Mouse (Mus musculus): ENCODE measurements around the gene Ncoa6. TPM values are rescaled to one million over a fixed set of nuclear protein-coding genes. Genes with fewer than 3 reads are reported as not detected.

The Ncoa6 gene
- polyA plus RNA-seq (2021; fragmentation: Nextera tagmentation), result 6.0 and 6.3 TPM in 2 replicates
- long read RNA-seq, experiment 1, partial matches to known transcripts, result 5 of 7 reads
- long read RNA-seq, experiment 1, other reads (novel, unspliced or antisense), result 0 of 7 reads
- long read RNA-seq, experiment 2, partial matches to known transcripts, result 10 of 11 reads
- long read RNA-seq, experiment 2, other reads (novel, unspliced or antisense), result 1 of 11 reads

GRCm38 (mm10) chr2:155473570-155474088, at the start of gene Ncoa6:
Gene Ncoa6, minus strand, starts transcription at chr2:155473894.

GRCm38 (mm10) chr2:155517455-155518423, 44.0 kb upstream of the Ncoa6 start, which contains the start of the genes Acss2 and Ggt7:
Gene Acss2, plus strand, starts transcription at chr2:155517948.
Gene Ggt7, minus strand, starts transcription at chr2:155518237.

GRCm38 (mm10) chr2:155380261-155381059, 93.2 kb downstream of the Ncoa6 start, which contains the start of gene Trp53inp2:
Gene Trp53inp2, plus strand, starts transcription at chr2:155381059.

GRCm38 (mm10) chr2:155356971-155357591, 116.6 kb downstream of the Ncoa6 start, which contains the start of gene Pigu:
Gene Pigu, minus strand, starts transcription at chr2:155357430.

Small RNA genes lying within 50 kb of the gene (microRNA-seq; reads per million reads assigned to microRNA genes)
- not detected for gene Mir695

Other genes with a start within 250 kb of the Ncoa6 start
- gene Dynlrb1, start 237.4 kb downstream of the Ncoa6 start, polyA plus RNA-seq (2021; fragmentation: Nextera tagmentation), result 730 and 774 TPM in 2 replicates
- gene Map1lc3a, start 197.6 kb downstream of the Ncoa6 start, polyA plus RNA-seq (2021; fragmentation: Nextera tagmentation), result 789 and 886 TPM in 2 replicates
- 12.1 and 12.5 TPM in 2 replicates for gene Pigu, start 116.5 kb downstream of the Ncoa6 start, polyA plus RNA-seq (2021; fragmentation: Nextera tagmentation)
- gene Trp53inp2, start 92.8 kb downstream of the Ncoa6 start, polyA plus RNA-seq (2021; fragmentation: Nextera tagmentation), result 114 and 153 TPM in 2 replicates
- gene Acss2, start 44.1 kb upstream of the Ncoa6 start, polyA plus RNA-seq (2021; fragmentation: Nextera tagmentation), result 33.6 and 34.2 TPM in 2 replicates
- 69.8 and 70.5 TPM in 2 replicates for gene Ggt7, start 44.3 kb upstream of the Ncoa6 start, polyA plus RNA-seq (2021; fragmentation: Nextera tagmentation)
- 13.4 and 16.8 TPM in 2 replicates for gene Gss, start 118.9 kb upstream of the Ncoa6 start, polyA plus RNA-seq (2021; fragmentation: Nextera tagmentation)
- gene Myh7b, start 137.3 kb upstream of the Ncoa6 start, polyA plus RNA-seq (2021; fragmentation: Nextera tagmentation), result 0.83 and 1.4 TPM in 2 replicates
- gene Trpc4ap, start 218.5 kb upstream of the Ncoa6 start, polyA plus RNA-seq (2021; fragmentation: Nextera tagmentation), result 69.8 and 77.9 TPM in 2 replicates

Data from layer of hippocampus, adult 6 months (tissue).